Mouse (Mus musculus): ENCODE results near the gene Nmral1. TPM values are rescaled to one million over a fixed set of nuclear protein-coding genes. Genes with fewer than 3 reads are reported as not detected.
"Not testable (repeated sequence)": the region's sequence is repeated elsewhere in the genome, so short reads cannot be mapped to it uniquely, and the experiment has no call there.

The Nmral1 gene
- total and polyA plus RNA-seq, 3 experiments = 2.2 to 4.0 (median 2.7) TPM

- H3K27ac ChIP-seq = peak overlapping the region; percentile 47; the same call in 1 of the 2 replicates
- DNase-seq = peak; percentile 40 to 74
These were observed 5.1 kb downstream of the Nmral1 start for GRCm38 (mm10) chr16:4713861-4714710.

GRCm38 (mm10) chr16:4711173-4711572 is 8.0 kb downstream of the Nmral1 start:
- DNase-seq = no peak
- Histone ChIP-seq H3K36me3 (ENCODE audit: control insufficient read depth, insufficient read depth, low read length) (no peaks in the 10 kb centered on the region; the same call in 1 of the 2 replicates), H3K4me1 (ENCODE audit: control insufficient read depth, insufficient read depth, low read length) (peaks cover 7% of the 10 kb centered on the region), H3K27me3 (ENCODE audit: control insufficient read depth, insufficient read depth, low read length) (no peaks in the 10 kb centered on the region), H3K9ac (ENCODE audit: low read depth, low read length) (no peak overlapping the region), H3K4me3 (no peak overlapping the region), H3K27ac (no peak overlapping the region), H3K79me2 (replicated peaks; ENCODE audit: control insufficient read depth, insufficient read depth, low read length) (no peaks in the 10 kb centered on the region)
- intact Hi-C loops (cut with DNase I) = no loop called here
- TF ChIP-seq POLR2A (IDR thresholded peaks at IDR 0.05; ENCODE audit: insufficient read depth, low read depth, low read length) (no peak), EP300 (IDR thresholded peaks at IDR 0.05; ENCODE audit: insufficient read depth, low read depth, low read length) (no peak), CTCF (IDR thresholded peaks at IDR 0.05) (no peak)
- WGBS = 92% methylated on average over 4 of the region's 4 CpGs

More at GRCm38 (mm10) chr16:4713861-4714710, 5.1 kb downstream of the Nmral1 start:
- TF ChIP-seq POLR2A (IDR thresholded peaks at IDR 0.05; ENCODE audit: insufficient read depth, low read depth, low read length) (no peak), CTCF (IDR thresholded peaks at IDR 0.05) (no peak), EP300 (IDR thresholded peaks at IDR 0.05; ENCODE audit: insufficient read depth, low read depth, low read length) (peak; percentile 73)
- intact Hi-C loops (cut with DNase I) = no loop called here
- WGBS = 40% methylated on average over 17 of the region's 17 CpGs
- Histone ChIP-seq H3K27me3 (ENCODE audit: control insufficient read depth, insufficient read depth, low read length) (no peaks in the 10 kb centered on the region), H3K9ac (ENCODE audit: low read depth, low read length) (no peak overlapping the region), H3K4me3 (no peak overlapping the region), H3K4me1 (ENCODE audit: control insufficient read depth, insufficient read depth, low read length) (peaks cover 7% of the 10 kb centered on the region), H3K79me2 (replicated peaks; ENCODE audit: control insufficient read depth, insufficient read depth, low read length) (no peaks in the 10 kb centered on the region), H3K36me3 (ENCODE audit: control insufficient read depth, insufficient read depth, low read length) (no peaks in the 10 kb centered on the region)

GRCm38 (mm10) chr16:4705541-4705940 is 13.6 kb downstream of the Nmral1 start:
- 59% methylated on average over 4 of the region's 4 CpGs for WGBS
- H3K36me3 ChIP-seq (ENCODE audit: control insufficient read depth, insufficient read depth, low read length) = no peaks in the 10 kb centered on the region; the same call in 1 of the 2 replicates
- H3K4me3 ChIP-seq = no peak overlapping the region
- TF ChIP-seq CTCF (IDR thresholded peaks at IDR 0.05) = no peak
- TF ChIP-seq POLR2A (IDR thresholded peaks at IDR 0.05; ENCODE audit: insufficient read depth, low read depth, low read length) = no peak
- TF ChIP-seq EP300 (IDR thresholded peaks at IDR 0.05; ENCODE audit: insufficient read depth, low read depth, low read length) = no peak
- no peaks in the 10 kb centered on the region for H3K4me1 ChIP-seq (ENCODE audit: control insufficient read depth, insufficient read depth, low read length)
- no peak for DNase-seq
- H3K9ac ChIP-seq (ENCODE audit: low read depth, low read length) = no peak overlapping the region
- intact Hi-C loops (cut with DNase I) = loop anchor here (5.0 kb wide), 1 partner anchor 172 kb away; no protein-coding TSS in a partner anchor
- no peak overlapping the region for H3K27ac ChIP-seq
- H3K79me2 ChIP-seq (replicated peaks; ENCODE audit: control insufficient read depth, insufficient read depth, low read length) = no peaks in the 10 kb centered on the region
- H3K27me3 ChIP-seq (ENCODE audit: control insufficient read depth, insufficient read depth, low read length) = no peaks in the 10 kb centered on the region

GRCm38 (mm10) chr16:4702646-4703045 is 16.5 kb downstream of the Nmral1 start:
- TF ChIP-seq POLR2A (IDR thresholded peaks at IDR 0.05; ENCODE audit: insufficient read depth, low read depth, low read length) (no peak), EP300 (IDR thresholded peaks at IDR 0.05; ENCODE audit: insufficient read depth, low read depth, low read length) (no peak), CTCF (IDR thresholded peaks at IDR 0.05) (no peak)
- no peaks in the 10 kb centered on the region for H3K4me1 ChIP-seq (ENCODE audit: control insufficient read depth, insufficient read depth, low read length)
- 71% methylated on average over 1 of the region's 1 CpGs for WGBS
- H3K79me2 ChIP-seq (replicated peaks; ENCODE audit: control insufficient read depth, insufficient read depth, low read length) = no peaks in the 10 kb centered on the region
- DNase-seq = no peak
- no peak overlapping the region for H3K4me3 ChIP-seq
- intact Hi-C loops (cut with DNase I) = no loop called here
- no peak overlapping the region for H3K9ac ChIP-seq (ENCODE audit: low read depth, low read length)
- no peaks in the 10 kb centered on the region; the same call in 1 of the 2 replicates for H3K36me3 ChIP-seq (ENCODE audit: control insufficient read depth, insufficient read depth, low read length)
- no peak overlapping the region for H3K27ac ChIP-seq
- H3K27me3 ChIP-seq (ENCODE audit: control insufficient read depth, insufficient read depth, low read length) = no peaks in the 10 kb centered on the region

- 0 out of 2 replicates have a peak, but pooled peaks cover 2% of the 10 kb centered on the region for H3K79me2 ChIP-seq (replicated peaks; ENCODE audit: control insufficient read depth, insufficient read depth, low read length)
- TF ChIP-seq CTCF (IDR thresholded peaks at IDR 0.05) = no peak
- no peak for TF ChIP-seq POLR2A (IDR thresholded peaks at IDR 0.05; ENCODE audit: insufficient read depth, low read depth, low read length)
- TF ChIP-seq EP300 (IDR thresholded peaks at IDR 0.05; ENCODE audit: insufficient read depth, low read depth, low read length) = no peak
- no peak for DNase-seq
- 92% methylated on average over 3 of the region's 3 CpGs for WGBS
- no peak overlapping the region for H3K27ac ChIP-seq
- intact Hi-C loops (cut with DNase I) = no loop called here
- no peaks in the 10 kb centered on the region for H3K36me3 ChIP-seq (ENCODE audit: control insufficient read depth, insufficient read depth, low read length)
- H3K27me3 ChIP-seq (ENCODE audit: control insufficient read depth, insufficient read depth, low read length) = no peaks in the 10 kb centered on the region
- no peak overlapping the region for H3K4me3 ChIP-seq
- H3K9ac ChIP-seq (ENCODE audit: low read depth, low read length) = no peak overlapping the region
- H3K4me1 ChIP-seq (ENCODE audit: control insufficient read depth, insufficient read depth, low read length) = no peaks in the 10 kb centered on the region
These were observed 17.9 kb downstream of the Nmral1 start for GRCm38 (mm10) chr16:4701211-4701610.

- not testable (repeated sequence) for H3K79me2 ChIP-seq (replicated peaks; ENCODE audit: control insufficient read depth, insufficient read depth, low read length); H3K9ac ChIP-seq (ENCODE audit: low read depth, low read length); DNase-seq; H3K36me3 ChIP-seq (ENCODE audit: control insufficient read depth, insufficient read depth, low read length); H3K27ac ChIP-seq; H3K4me3 ChIP-seq; H3K27me3 ChIP-seq (ENCODE audit: control insufficient read depth, insufficient read depth, low read length); H3K4me1 ChIP-seq (ENCODE audit: control insufficient read depth, insufficient read depth, low read length)
- WGBS = 97% methylated on average over 4 of the region's 4 CpGs
- peak; percentile 50 for TF ChIP-seq CTCF (IDR thresholded peaks at IDR 0.05)
- intact Hi-C loops (cut with DNase I) = loop anchor here (10.0 kb wide), 1 partner anchor 175 kb away; no protein-coding TSS in a partner anchor
These were observed 29.8 kb downstream of the Nmral1 start for GRCm38 (mm10) chr16:4689371-4689770.

All from heart, adult 2 months (tissue).